Mouse (Mus musculus): Measurements from ENCODE around the gene Acot11.

GRCm38 (mm10) chr4:106713622-106714021, 91.2 kb downstream of the Acot11 start:
- no peak for TF ChIP-seq CTCF (conservative IDR thresholded peaks at IDR 0.05; ENCODE audit: low read length)
- no peak for TF ChIP-seq NANOG (IDR thresholded peaks at IDR 0.05; ENCODE audit: borderline replicate concordance, low read length)
- TF ChIP-seq POU5F1 (IDR thresholded peaks at IDR 0.05; ENCODE audit: borderline replicate concordance, low read length), result no peak

Measured in E14TG2a.4 (cell line).